Mouse (Mus musculus) G1E (cell line): Measurements from ENCODE around the gene Aoah. TPM values are rescaled to one million over a fixed set of nuclear protein-coding genes. Genes with fewer than 3 reads are reported as not detected.

Experiments
- ATAC-seq: 2 replicates; pipeline ENCODE4 v1.8.0; 2016; ENCODE audit warnings: mild to moderate bottlenecking; ENCODE audit not compliant: insufficient number of reproducible peaks, poor library complexity, low FRiP score, severe bottlenecking; ENCODE audit errors: extremely low read depth
- DNase-seq: peaks from one replicate; pipeline ENCODE4 v3.0.0; 2012; ENCODE audit warnings: low spot score
- H3K27me3 ChIP-seq: 2 replicates; pipeline ENCODE4 v1.6.1; 2012; ENCODE audit warnings: mild to moderate bottlenecking, low read length, inconsistent platforms; ENCODE audit not compliant: insufficient read depth
- H3K36me3 ChIP-seq: replicated peaks from 2 replicates; pipeline ENCODE3; 2012; ENCODE audit warnings: mild to moderate bottlenecking, inconsistent platforms
- H3K4me1 ChIP-seq: 2 replicates; pipeline ENCODE4 v1.6.1; 2012; ENCODE audit warnings: low read depth, low read length, inconsistent platforms, mixed read lengths; ENCODE audit not compliant: insufficient read depth
- H3K4me3 ChIP-seq: 2 replicates; pipeline ENCODE4 v1.5.1; 2012; ENCODE audit warnings: low read depth, mild to moderate bottlenecking, inconsistent platforms, low read length, moderate library complexity, mixed read lengths
- H3K9me3 ChIP-seq: replicated peaks from 2 replicates; pipeline ENCODE4 v1.6.1; 2012; ENCODE audit warnings: inconsistent platforms
- CTCF ChIP-seq: IDR thresholded peaks from 2 replicates; pipeline ENCODE4 v1.5.1; 2012; ENCODE audit warnings: low read depth, low read length, inconsistent platforms, mixed read lengths
- GATA1 ChIP-seq: IDR thresholded peaks from 2 replicates; pipeline ENCODE4 v1.6.1; 2012; ENCODE audit warnings: borderline replicate concordance, low read length, inconsistent platforms, mixed read lengths
- GATA2 ChIP-seq: IDR thresholded peaks from 2 replicates; pipeline ENCODE4 v1.6.1; 2012; ENCODE audit warnings: low read depth, low read length, inconsistent platforms, borderline replicate concordance
- POLR2AphosphoS5 ChIP-seq: IDR thresholded peaks from 2 replicates; pipeline ENCODE4 v1.6.1; 2012; ENCODE audit warnings: low read depth, low read length, inconsistent platforms; ENCODE audit not compliant: insufficient replicate concordance
- TAL1 ChIP-seq: conservative IDR thresholded peaks from 2 replicates; pipeline ENCODE4 v1.6.1; 2012; ENCODE audit warnings: low read depth, low read length, inconsistent platforms, mixed read lengths
- polyA plus RNA-seq: library from polyadenylated mRNA; stranded (reverse); fragments of >175 nt; gene quantifications from 2 replicates; pipeline ENCODE4 v1.2.3, GENCODE M21; 2012
- total RNA-seq, 2 experiments: library from RNA; stranded (forward) in 1 of 2; stranded (reverse) in 1 of 2; fragments of 200-1000 nt in 1 of 2; fragments of >200 nt in 1 of 2; fragmentation: Nextera tagmentation in 1 of 2; gene quantifications; 2 replicates each; pipeline ENCODE4 v1.2.3; 2014 to 2017

Aoah gene
- total and polyA plus RNA-seq, 3 experiments = 0.22 TPM; not detected in 2

GRCm38 (mm10) chr13:21066021-21066420, 272.1 kb downstream of the Aoah start:
- peaks cover 7% of the 10 kb centered on the region for H3K4me1 ChIP-seq
- H3K9me3 ChIP-seq = no peaks in the 10 kb centered on the region
- H3K36me3 ChIP-seq = no peaks in the 10 kb centered on the region
- H3K4me3 ChIP-seq = no peak overlapping the region
- no peak for TF ChIP-seq CTCF
- TF ChIP-seq GATA1 = no peak
- TF ChIP-seq TAL1 = no peak
- TF ChIP-seq POLR2AphosphoS5 = no peak
- no peak for TF ChIP-seq GATA2
- no peak for DNase-seq
- no peaks in the 10 kb centered on the region for H3K27me3 ChIP-seq
- no peak for ATAC-seq

DNA sequence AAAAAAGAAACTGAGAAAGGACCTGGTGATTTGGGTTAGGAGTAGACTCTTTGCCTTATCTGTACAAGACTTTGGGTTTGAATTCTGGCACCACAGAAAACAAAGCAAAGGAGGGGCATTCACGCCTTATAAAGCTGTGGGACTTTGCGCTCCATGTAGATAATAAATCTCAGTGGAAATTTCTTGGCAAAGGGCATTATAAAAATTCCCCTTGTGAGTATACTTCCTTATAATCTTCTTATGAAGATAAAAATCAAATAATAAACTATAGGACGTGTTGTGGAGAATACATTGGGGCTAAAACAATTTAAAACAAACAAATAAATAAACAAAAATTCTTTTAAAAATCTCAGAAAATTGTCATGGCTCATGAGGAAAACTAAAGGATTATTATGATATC, 280.9 kb downstream of the Aoah start, which contains the start of gene Olfr1370:
TSS of gene Olfr1370 (minus strand) at position 101 of the 400 bp plus-strand sequence.
- H3K36me3 ChIP-seq = no peaks in the 10 kb centered on the region
- no peaks in the 10 kb centered on the region for H3K4me1 ChIP-seq
- no peak within 1 kb of the TSS for H3K4me3 ChIP-seq
- ATAC-seq (no peak), DNase-seq (no peak)
- no peaks in the 10 kb centered on the region for H3K9me3 ChIP-seq
- H3K27me3 ChIP-seq = no peaks in the 10 kb centered on the region
- no peak for TF ChIP-seq POLR2AphosphoS5
- TF ChIP-seq TAL1 = no peak
- no peak for TF ChIP-seq GATA1
- no peak for TF ChIP-seq GATA2
- no peak for TF ChIP-seq CTCF

- TF ChIP-seq POLR2AphosphoS5 (no peak), TAL1 (no peak), GATA2 (no peak), CTCF (no peak), GATA1 (no peak)
Measured at GRCm38 (mm10) chr13:21082686-21083085, 288.8 kb downstream of the Aoah start.

More at GRCm38 (mm10) chr13:21082686-21083085, 288.8 kb downstream of the Aoah start:
- H3K9me3 ChIP-seq = no peaks in the 10 kb centered on the region
- no peaks in the 10 kb centered on the region for H3K36me3 ChIP-seq
- no peak overlapping the region for H3K4me3 ChIP-seq
- H3K4me1 ChIP-seq = no peaks in the 10 kb centered on the region
- no peak for ATAC-seq
- no peak for DNase-seq
- no peaks in the 10 kb centered on the region for H3K27me3 ChIP-seq
